Mouse (Mus musculus) layer of hippocampus, adult 18-20 months (tissue): ENCODE results near the gene Acly. TPM values are rescaled to one million over a fixed set of nuclear protein-coding genes. Genes with fewer than 3 reads are reported as not detected.

Experiments used
- DNase-seq, 2 experiments: peaks; one replicate each; pipeline ENCODE4 v3.0.0; 2022; ENCODE audit warnings: low spot score in 2 of 2
- microRNA-seq, 2 experiments: library from miRNA; unstranded; fragments of <30 nt; microRNA quantifications; one replicate each; pipeline ENCODE4 v1.2.0; 2021
- total RNA-seq, 2 experiments: library from RNA; stranded (reverse); gene quantifications; 2 replicates each; pipeline ENCODE4 v1.2.3; 2021

Acly gene
- total RNA-seq, 2 experiments from 2014 or later, result 118 to 124 TPM

GRCm38 (mm10) chr11:100457247-100457646 lies 70.6 kb downstream of the Acly start:
- DNase-seq, result no peak

GRCm38 (mm10) chr11:100442625-100443024 lies 85.2 kb downstream of the Acly start:
- DNase-seq, result peak in 1 of 2 experiments; percentile 29

GRCm38 (mm10) chr11:100441797-100442196 lies 86.0 kb downstream of the Acly start, which contains the start of the genes Nt5c3b and Klhl10:
Nt5c3b (minus strand) TSS chr11:100441808.
Klhl10 (plus strand) TSS chr11:100441917.
- DNase-seq, result no peak

GRCm38 (mm10) chr11:100440691-100441522 lies 86.9 kb downstream of the Acly start:
- DNase-seq, result peak; percentile 77 to 87

GRCm38 (mm10) chr11:100437901-100438300 lies 89.9 kb downstream of the Acly start:
- no peak for DNase-seq

- no peak for DNase-seq
These were observed 92.0 kb downstream of the Acly start for GRCm38 (mm10) chr11:100435678-100436246.

- no peak for DNase-seq
These were observed 95.8 kb downstream of the Acly start for GRCm38 (mm10) chr11:100432002-100432401.

GRCm38 (mm10) chr11:100430052-100430451 lies 97.7 kb downstream of the Acly start:
- DNase-seq, result no peak

- peak in 1 of 2 experiments; percentile 28 for DNase-seq
These were observed 99.1 kb downstream of the Acly start for GRCm38 (mm10) chr11:100428612-100429199.

GRCm38 (mm10) chr11:100426820-100427219 lies 101.0 kb downstream of the Acly start:
- DNase-seq, result no peak

Small RNA genes within 50 kb of the gene (microRNA-seq; reads per million reads assigned to microRNA genes)
- gene Gm27374 (0 reads per million in 2 experiments), gene Mir7116 (0 to 0.99 reads per million in 2 experiments)

Other genes starting within 250 kb of the Acly start
- gene Eif1, start 208.1 kb downstream of the Acly start, total RNA-seq, result 100 to 1,000 TPM; 739 to 776 TPM
- not detected for gene Gast, start 193.6 kb downstream of the Acly start, total RNA-seq
- 100 to 1,000 TPM; 186 to 208 TPM for gene Hap1, start 171.9 kb downstream of the Acly start, total RNA-seq
- gene Jup, start 130.2 kb downstream of the Acly start, total RNA-seq, result 10 to 100 TPM; 31.0 to 35.6 TPM
- gene P3h4, start 113.2 kb downstream of the Acly start, total RNA-seq, result 10 to 100 TPM in 1 of 2 experiments, 1 to 10 TPM in 1; 9.8 to 11.2 TPM
- gene Fkbp10, start 112.3 kb downstream of the Acly start, total RNA-seq, result 1 to 10 TPM; 5.4 to 5.8 TPM
- gene Nt5c3b, start 86.2 kb downstream of the Acly start, total RNA-seq, result 10 to 100 TPM; 48.8 to 53.4 TPM
- 1 to 10 TPM in 1 of 2 experiments, under 1 TPM in 1; 0.74 to 1.2 TPM for gene Klhl10, start 86.1 kb downstream of the Acly start, total RNA-seq
- 100 to 1,000 TPM; 117 to 124 TPM for gene Klhl11, start 55.3 kb downstream of the Acly start, total RNA-seq
- 1 to 10 TPM in 1 of 2 experiments, under 1 TPM in 1; 0.96 to 1.1 TPM for gene Ttc25, start 17.6 kb upstream of the Acly start, total RNA-seq
- 100 to 1,000 TPM; 171 to 195 TPM for gene Cnp, start 46.9 kb upstream of the Acly start, total RNA-seq
- 10 to 100 TPM; 10.8 to 11.1 TPM for gene Nkiras2, start 91.2 kb upstream of the Acly start, total RNA-seq
- 100 to 1,000 TPM; 223 to 252 TPM for gene Dnajc7, start 92.2 kb upstream of the Acly start, total RNA-seq
- under 1 TPM in 1 of 2 experiments, not detected in 1; 0.37 TPM for gene Zfp385c, start 164.5 kb upstream of the Acly start, total RNA-seq
- 1 to 10 TPM; 1.4 to 2.5 TPM for gene Dhx58, start 176.3 kb upstream of the Acly start, total RNA-seq
- gene Kat2a, start 184.5 kb upstream of the Acly start, total RNA-seq, result 10 to 100 TPM; 53.9 to 58.0 TPM
- not detected for gene Hspb9, start 185.8 kb upstream of the Acly start, total RNA-seq
- 100 to 1,000 TPM; 149 to 156 TPM for gene Rab5c, start 210.2 kb upstream of the Acly start, total RNA-seq
- gene Kcnh4, start 231.9 kb upstream of the Acly start, total RNA-seq, result 1 to 10 TPM; 2.0 to 2.1 TPM
- gene Hcrt, start 234.9 kb upstream of the Acly start, total RNA-seq, result not detected
- 1 to 10 TPM; 4.4 to 7.0 TPM for gene Ghdc, start 243.0 kb upstream of the Acly start, total RNA-seq